Mouse (Mus musculus) CD4-positive, CD25-positive, alpha-beta regulatory T cell (primary cell): ENCODE measurements around the gene Zfp622. TPM values are rescaled to one million over a fixed set of nuclear protein-coding genes. Genes with fewer than 3 reads are reported as not detected.

Experiments used
- polyA plus RNA-seq: library from polyadenylated mRNA; unstranded; fragments of 100-300 nt; shearing (Covaris generic); gene quantifications from one replicate; pipeline ENCODE4 v1.2.1, GENCODE M21; 2017

Zfp622 gene
- polyA plus RNA-seq: 95.2 TPM

GRCm38 (mm10) chr15:25984067-25984733 lies at the start of gene Zfp622:
Zfp622 (plus strand) TSS chr15:25984366.

Other genes starting within 250 kb of the Zfp622 start
- 66.2 TPM for gene Retreg1, start 141.2 kb upstream of the Zfp622 start, polyA plus RNA-seq